Mouse (Mus musculus): Measurements from ENCODE around the gene Naa60.

Gene Naa60

GRCm38 (mm10) chr16:3891621-3892295 lies 19.6 kb downstream of the Naa60 start:
- no peak for DNase-seq (ENCODE audit: low spot score)

DNA sequence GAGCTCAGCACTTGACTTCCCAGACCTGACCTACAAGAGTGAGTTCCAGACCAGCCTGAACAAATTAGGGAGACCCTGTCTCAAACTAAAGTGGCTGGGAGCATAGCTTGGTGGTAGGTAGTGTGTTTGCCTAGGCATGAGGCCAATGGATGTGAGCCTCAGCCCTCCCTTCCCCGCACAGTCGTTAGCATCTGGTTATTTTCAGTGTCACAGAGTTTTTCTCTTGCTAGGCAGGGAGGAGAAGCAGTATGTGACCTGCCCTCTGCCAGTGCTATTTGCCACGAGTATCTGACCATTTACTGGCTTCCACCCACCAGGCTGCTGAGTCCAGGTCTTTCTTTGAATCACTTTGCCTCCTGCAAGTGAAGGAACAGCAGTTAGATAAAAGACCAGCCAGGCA lies 21.6 kb downstream of the Naa60 start:
- no peak for DNase-seq (ENCODE audit: low spot score)

- DNase-seq (ENCODE audit: low spot score) = no peak
These were observed 23.1 kb downstream of the Naa60 start for GRCm38 (mm10) chr16:3895173-3895792.

- no peak for DNase-seq (ENCODE audit: low spot score)
These were observed 23.9 kb downstream of the Naa60 start for GRCm38 (mm10) chr16:3896046-3896445.

DNA sequence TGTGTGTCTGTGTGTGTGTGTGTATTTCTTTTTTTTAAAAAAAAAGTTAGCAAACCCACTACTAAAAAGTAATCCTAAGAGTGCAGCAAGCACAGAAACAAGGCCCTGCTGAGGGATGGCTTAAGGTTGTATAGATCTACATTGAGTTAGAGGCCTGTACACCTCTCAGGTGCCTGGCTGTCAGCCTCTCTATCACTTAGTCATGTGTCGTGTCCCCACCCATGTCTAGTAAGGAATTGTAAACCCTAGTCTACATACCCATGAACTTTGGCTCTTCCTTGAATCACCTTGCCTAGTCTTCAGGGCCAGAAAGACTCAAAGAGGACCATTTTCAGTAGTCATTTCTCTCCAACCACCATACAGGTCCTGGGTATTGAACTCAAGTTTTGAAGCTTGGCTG lies 24.4 kb downstream of the Naa60 start:
- no peak for DNase-seq (ENCODE audit: low spot score)

DNA sequence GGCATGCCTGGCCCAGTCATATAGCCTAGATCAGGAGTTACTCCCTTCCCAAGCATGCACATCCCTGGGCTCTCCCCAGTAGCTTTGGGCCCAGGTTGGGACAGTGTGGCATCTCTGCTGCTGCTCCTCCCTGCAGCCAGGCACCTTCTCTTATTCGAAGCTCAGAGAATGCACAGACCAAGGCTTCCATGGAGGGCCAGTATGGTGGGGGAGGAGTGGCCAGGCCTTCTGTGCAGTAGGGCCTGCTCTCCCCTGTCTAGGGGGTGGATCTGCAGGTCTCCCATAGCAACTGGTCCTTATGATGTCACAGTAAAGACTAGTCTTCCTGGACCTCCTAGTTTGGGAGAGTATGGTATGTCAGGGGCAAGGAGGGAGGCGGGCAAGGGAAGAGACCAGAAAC lies 35.3 kb downstream of the Naa60 start:
- DNase-seq (ENCODE audit: low spot score) = no peak

DNA sequence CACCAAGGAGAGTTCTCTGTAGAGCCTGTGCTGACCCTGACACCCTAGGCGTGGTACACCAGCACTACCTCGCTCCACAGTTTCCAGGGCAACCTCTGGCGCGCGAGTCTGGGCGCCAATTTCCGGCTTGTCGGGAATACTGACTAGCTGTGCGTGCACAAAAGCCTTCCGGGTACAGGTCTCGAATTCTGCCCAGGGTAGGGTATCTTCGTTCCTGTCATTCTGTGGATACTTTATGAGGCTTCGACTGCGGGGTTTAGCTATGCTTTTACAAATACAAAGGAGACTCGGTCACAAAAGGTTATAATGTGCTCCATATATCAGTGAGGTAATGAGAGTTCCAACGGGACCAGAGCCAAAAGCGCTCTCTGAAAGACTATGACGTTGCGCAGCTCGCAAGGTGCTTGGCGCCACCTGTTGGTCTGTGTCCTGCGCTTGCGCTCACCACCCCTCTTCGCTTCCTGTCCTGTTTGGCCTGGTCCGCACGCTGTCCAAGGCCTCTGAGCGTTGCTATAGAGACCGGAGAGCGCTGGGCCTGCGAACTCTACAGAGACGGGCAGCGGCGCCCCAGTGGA lies 36.4 kb downstream of the Naa60 start, which contains the start of the genes 1700037C18Rik and Cluap1:
TSS of gene 1700037C18Rik (minus strand) at position 153 of the 575 bp plus-strand sequence.
TSS of gene Cluap1 (plus strand) at position 265 of the 575 bp plus-strand sequence.
- DNase-seq (ENCODE audit: low spot score) = peak; percentile 92

GRCm38 (mm10) chr16:3909118-3909517 lies 36.9 kb downstream of the Naa60 start:
- no peak for DNase-seq (ENCODE audit: low spot score)

DNA sequence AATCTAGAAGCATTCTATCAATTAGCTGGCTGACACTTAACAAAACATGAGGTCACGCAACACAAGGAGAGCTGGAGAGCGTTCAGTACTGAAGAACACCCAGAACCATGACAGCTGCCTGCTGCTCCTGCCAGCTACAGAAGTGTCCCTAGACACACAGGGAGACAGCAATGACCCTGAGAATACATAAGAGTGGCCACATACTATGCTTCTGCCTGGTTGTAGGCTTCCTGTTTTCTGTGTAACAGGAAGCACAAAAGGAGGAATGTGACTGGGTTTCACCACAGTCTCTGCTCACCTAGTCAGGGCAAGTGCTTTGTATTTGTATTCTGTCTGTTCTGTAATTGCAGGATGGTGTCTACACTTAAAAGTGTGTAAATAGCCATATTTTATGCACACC lies 48.6 kb downstream of the Naa60 start:
- no peak for DNase-seq (ENCODE audit: low spot score)

GRCm38 (mm10) chr16:3923515-3923914 lies 51.3 kb downstream of the Naa60 start:
- DNase-seq (ENCODE audit: low spot score) = no peak

GRCm38 (mm10) chr16:3923966-3924365 lies 51.8 kb downstream of the Naa60 start:
- no peak for DNase-seq (ENCODE audit: low spot score)

DNA sequence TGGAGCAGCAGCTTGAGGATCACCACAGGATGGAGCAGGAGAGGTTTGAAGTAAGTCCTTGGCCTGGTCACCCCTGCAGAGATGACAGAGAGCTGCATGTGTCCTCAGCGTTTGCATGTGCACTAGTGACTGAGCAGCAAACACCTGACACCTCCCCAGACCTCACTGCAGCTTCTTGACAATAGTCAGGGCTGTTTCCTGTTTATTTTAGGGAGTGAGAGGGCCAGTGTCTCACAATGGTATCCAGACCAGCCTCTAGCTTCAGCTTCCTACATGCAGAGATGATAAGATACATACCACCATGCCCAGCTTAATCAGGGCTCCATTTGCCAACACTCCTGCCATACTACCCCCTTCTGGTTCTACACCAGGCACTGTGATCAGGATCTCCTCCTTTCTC lies 56.4 kb downstream of the Naa60 start:
- no peak for DNase-seq (ENCODE audit: low spot score)

DNA sequence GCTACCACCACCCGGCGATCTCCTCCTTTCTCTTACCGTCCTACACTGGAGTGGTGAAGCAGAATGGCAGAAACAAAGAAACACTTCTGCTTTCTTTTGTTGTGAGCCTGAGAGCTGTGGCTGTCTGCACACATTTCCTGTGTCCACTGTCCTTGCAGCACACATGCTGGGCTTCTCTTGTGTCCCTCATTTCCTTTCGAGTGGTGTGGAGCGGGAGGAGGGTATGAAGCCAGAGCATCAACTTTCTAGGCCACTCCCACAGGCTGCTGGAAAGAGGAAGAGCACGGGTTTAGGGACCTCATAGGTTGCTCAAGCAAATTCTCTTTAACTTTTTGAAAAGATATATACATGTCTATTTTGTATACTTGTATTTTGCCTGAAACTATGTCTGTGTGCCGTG lies 57.0 kb downstream of the Naa60 start:
- DNase-seq (ENCODE audit: low spot score) = no peak

DNA sequence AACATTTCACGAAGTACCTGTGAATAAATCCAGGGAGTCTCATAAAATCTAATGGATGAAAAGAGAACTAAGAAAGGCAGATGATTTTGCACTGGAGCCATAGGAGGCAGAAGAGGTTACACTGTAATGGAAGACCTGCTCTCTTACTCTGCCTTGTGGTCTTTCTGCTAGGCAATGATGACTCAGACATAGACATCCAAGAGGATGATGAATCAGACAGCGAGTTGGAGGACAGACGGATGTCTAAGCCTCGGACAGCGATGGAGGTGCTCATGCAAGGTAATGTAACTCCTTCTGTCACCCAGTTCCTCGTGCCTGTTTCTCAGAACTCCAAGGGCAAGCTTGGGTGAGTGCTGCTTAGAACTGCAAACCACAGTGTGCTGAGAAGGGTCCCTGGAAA lies 61.4 kb downstream of the Naa60 start:
- DNase-seq (ENCODE audit: low spot score) = no peak

DNA sequence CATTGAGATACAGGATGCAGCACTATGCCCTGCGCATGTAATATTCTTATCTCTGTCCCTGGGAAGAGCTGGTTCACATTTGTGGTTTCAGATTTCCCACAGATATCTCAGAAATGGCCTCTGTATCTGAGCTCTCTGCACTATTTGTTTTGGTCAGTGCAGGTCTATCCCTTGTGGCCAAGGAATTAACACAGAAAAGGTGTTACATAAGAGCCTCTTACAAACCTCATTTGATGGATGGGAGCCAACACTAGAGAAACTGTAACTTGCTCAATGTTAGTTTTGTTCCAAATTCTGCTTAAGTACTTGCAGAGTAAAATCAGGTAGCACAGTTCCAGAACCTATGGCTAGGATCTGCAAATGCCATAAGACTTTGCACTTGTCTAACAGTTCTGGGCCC lies 61.9 kb downstream of the Naa60 start:
- no peak for DNase-seq (ENCODE audit: low spot score)

GRCm38 (mm10) chr16:3934701-3935100 lies 62.5 kb downstream of the Naa60 start:
- no peak for DNase-seq (ENCODE audit: low spot score)

DNA sequence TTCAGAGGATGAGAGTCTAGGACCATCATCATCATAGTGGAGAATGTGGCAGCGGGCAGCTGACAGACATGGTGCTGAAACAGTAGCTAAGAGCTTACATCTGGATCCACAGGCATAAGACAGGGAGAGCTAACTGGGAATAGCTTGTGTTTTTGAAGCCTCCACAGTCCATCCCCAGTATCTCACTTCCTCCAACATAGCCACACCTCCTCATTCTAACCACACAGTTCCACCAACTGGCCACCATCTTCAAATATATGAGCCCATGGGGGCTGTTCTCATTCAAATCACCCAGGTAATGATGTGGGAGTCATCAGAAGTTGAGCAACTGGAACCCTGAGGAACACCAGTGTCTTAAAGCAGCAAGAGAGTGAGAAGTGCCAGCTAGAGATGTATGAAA lies 79.0 kb downstream of the Naa60 start:
- no peak for DNase-seq (ENCODE audit: low spot score)
